In genomic region chr3:83978497-83979410, GRCm38 (mm10) we compare ENCODE assay signal across 11 mouse cellular contexts.
DNase-seq lines count a peak whose midpoint lies in the region; ATAC-seq and TF ChIP-seq lines count a peak whose summit lies in the region.
"Had no signal": no experiment of that assay in that cellular context is flagged by ENCODE, and none has a peak within 500 bp of the region (broad histone marks: within the 10 kb centered on the region; RNA-seq: fewer than 3 reads in every experiment).

No protein-coding gene starts in this region.

- peaks cover 17% of the 10 kb centered on the region for H3K4me1 ChIP-seq in heart, embryonic 16.5 days (ENCODE audit: control insufficient read depth, insufficient read depth, low read length)
- H3K4me1 ChIP-seq in heart, embryonic 11.5 days (ENCODE audit: control insufficient read depth, insufficient read depth, low read length) = peaks cover 19% of the 10 kb centered on the region
- H3K4me1 ChIP-seq in neural tube, embryonic 14.5 days (ENCODE audit: control insufficient read depth, insufficient read depth, low read length) = peaks cover 35% of the 10 kb centered on the region
- peaks cover 65% of the 10 kb centered on the region for H3K4me1 ChIP-seq in hindbrain, embryonic 12.5 days
- H3K4me1 ChIP-seq in stomach, postnatal 0 days (replicated peaks; ENCODE audit: control insufficient read depth, insufficient read depth) = peaks cover 2% of the 10 kb centered on the region; the same call in 1 of the 2 replicates

- H3K9ac ChIP-seq in heart, embryonic 16.5 days (ENCODE audit: low read length) = no peak overlapping the region; the same call in 1 of the 2 replicates
- H3K9ac ChIP-seq in heart, embryonic 11.5 days (ENCODE audit: low read depth, low read length) = no peak overlapping the region
- H3K9ac ChIP-seq in neural tube, embryonic 14.5 days (replicated peaks; ENCODE audit: low read depth, low read length) = no peak overlapping the region
- H3K9ac ChIP-seq in hindbrain, embryonic 12.5 days = no peak overlapping the region
- no peak overlapping the region for H3K9ac ChIP-seq in stomach, postnatal 0 days (ENCODE audit: low read length)

- no peak overlapping the region for H3K4me3 ChIP-seq in heart, embryonic 16.5 days (ENCODE audit: low read length)
- no peak overlapping the region for H3K4me3 ChIP-seq in heart, embryonic 11.5 days (ENCODE audit: low read depth, low read length)
- H3K4me3 ChIP-seq in neural tube, embryonic 14.5 days (ENCODE audit: low read depth, low read length) = no peak overlapping the region
- no peak overlapping the region for H3K4me3 ChIP-seq in hindbrain, embryonic 12.5 days
- H3K4me3 ChIP-seq in stomach, postnatal 0 days (ENCODE audit: low read depth, low read length) = no peak overlapping the region
- H3K4me3 ChIP-seq: erythroblast, embryonic 14.5 days had no signal

- no peaks in the 10 kb centered on the region for H3K36me3 ChIP-seq in heart, embryonic 16.5 days (ENCODE audit: control insufficient read depth, insufficient read depth)
- no peaks in the 10 kb centered on the region for H3K36me3 ChIP-seq in heart, embryonic 11.5 days (ENCODE audit: control insufficient read depth, insufficient read depth, low read length)
- no peaks in the 10 kb centered on the region for H3K36me3 ChIP-seq in neural tube, embryonic 14.5 days (ENCODE audit: control insufficient read depth, insufficient read depth, low read length)
- no peaks in the 10 kb centered on the region for H3K36me3 ChIP-seq in hindbrain, embryonic 12.5 days
- no peaks in the 10 kb centered on the region for H3K36me3 ChIP-seq in stomach, postnatal 0 days (ENCODE audit: control insufficient read depth, insufficient read depth, low read length)

- no peaks in the 10 kb centered on the region for H3K27me3 ChIP-seq in heart, embryonic 16.5 days (ENCODE audit: control insufficient read depth, insufficient read depth, low read length)
- no peaks in the 10 kb centered on the region for H3K27me3 ChIP-seq in heart, embryonic 11.5 days (ENCODE audit: control insufficient read depth, insufficient read depth, low read length)
- no peaks in the 10 kb centered on the region for H3K27me3 ChIP-seq in neural tube, embryonic 14.5 days (ENCODE audit: control insufficient read depth, insufficient read depth, low read length)
- no peaks in the 10 kb centered on the region for H3K27me3 ChIP-seq in hindbrain, embryonic 12.5 days
- H3K27me3 ChIP-seq in stomach, postnatal 0 days (ENCODE audit: control insufficient read depth, insufficient read depth, low read length) = no peaks in the 10 kb centered on the region

- TF ChIP-seq EP300 in stomach, postnatal 0 days (optimal IDR thresholded peaks at IDR 0.05) = no peak

- no peak overlapping the region for H3K27ac ChIP-seq in heart, embryonic 16.5 days (ENCODE audit: low read length)
- H3K27ac ChIP-seq in heart, embryonic 11.5 days (ENCODE audit: low read depth, low read length) = no peak overlapping the region
- H3K27ac ChIP-seq in neural tube, embryonic 14.5 days (ENCODE audit: low read depth, low read length) = peak overlapping the region; percentile 40; the same call in 1 of the 2 replicates
- peak overlapping the region; percentile 91 for H3K27ac ChIP-seq in hindbrain, embryonic 12.5 days
- H3K27ac ChIP-seq in stomach, postnatal 0 days (replicated peaks) = peak overlapping the region; percentile 56

- 78% methylated on average over 4 of the region's 4 CpGs for WGBS in heart, embryonic 16.5 days
- WGBS in heart, embryonic 11.5 days (ENCODE audit: insufficient replicate concordance) = 87% methylated on average over 4 of the region's 4 CpGs
- WGBS in neural tube, embryonic 14.5 days = 72% methylated on average over 4 of the region's 4 CpGs
- WGBS in hindbrain, embryonic 12.5 days = 76% methylated on average over 4 of the region's 4 CpGs
- 53% methylated on average over 4 of the region's 4 CpGs for WGBS in stomach, postnatal 0 days

- ATAC-seq in heart, embryonic 16.5 days (replicated peaks; ENCODE audit: extremely low read depth, insufficient read depth, low FRiP score) = 0 out of 2 replicates have a peak, but pooled peaks have one; percentile 7
- ATAC-seq in heart, embryonic 11.5 days (replicated peaks; ENCODE audit: insufficient number of reproducible peaks, low FRiP score, low TSS enrichment) = no peak
- ATAC-seq in neural tube, embryonic 14.5 days (ENCODE audit: low read depth) = no peak
- no peak for ATAC-seq in hindbrain, embryonic 12.5 days (ENCODE audit: low FRiP score)
- 0 out of 2 replicates have a peak, but pooled peaks have one; percentile 12 for ATAC-seq in stomach, postnatal 0 days (ENCODE audit: low FRiP score, low TSS enrichment)

- no peak for TF ChIP-seq CTCF in stomach, postnatal 0 days (IDR thresholded peaks at IDR 0.05; ENCODE audit: low read depth)

- H3K4me2 ChIP-seq in heart, embryonic 16.5 days (ENCODE audit: low read depth, low read length) = no peak overlapping the region
- H3K4me2 ChIP-seq in heart, embryonic 11.5 days = no peak overlapping the region
- H3K4me2 ChIP-seq in neural tube, embryonic 14.5 days (ENCODE audit: low read depth, low read length) = no peak overlapping the region
- no peak overlapping the region for H3K4me2 ChIP-seq in hindbrain, embryonic 12.5 days (replicated peaks)
- no peak overlapping the region for H3K4me2 ChIP-seq in stomach, postnatal 0 days (replicated peaks; ENCODE audit: low read depth)

- DNase-seq in neural tube, embryonic 10.5 days (ENCODE audit: extremely low spot score, low spot score) = no peak
- no peak for DNase-seq in stomach, postnatal 0 days (ENCODE audit: low spot score)
- no peak for DNase-seq in adrenal gland, adult 2 months
- DNase-seq in right cerebral cortex, postnatal 10 days (ENCODE audit: low spot score in 2 of 2) = no peak
- DNase-seq: cerebellum, adult 9-11 months; kidney, postnatal 4 days had no signal

- no peaks in the 10 kb centered on the region for H3K9me3 ChIP-seq in heart, embryonic 16.5 days (replicated peaks; ENCODE audit: control insufficient read depth, low read length)
- no peaks in the 10 kb centered on the region for H3K9me3 ChIP-seq in heart, embryonic 11.5 days (replicated peaks; ENCODE audit: control insufficient read depth, low read length)
- no peaks in the 10 kb centered on the region for H3K9me3 ChIP-seq in neural tube, embryonic 14.5 days (ENCODE audit: control insufficient read depth, low read length)
- H3K9me3 ChIP-seq in hindbrain, embryonic 12.5 days (replicated peaks) = no peaks in the 10 kb centered on the region
- no peaks in the 10 kb centered on the region for H3K9me3 ChIP-seq in stomach, postnatal 0 days (ENCODE audit: control insufficient read depth, low read length)

Comparison
In these comparisons a context has a peak if more than half of its experiments do, and no peak if none do; other contexts are left out.
1. ATAC-seq: peak in heart, embryonic 16.5 days (single experiment) and stomach, postnatal 0 days (single experiment); none in heart, embryonic 11.5 days (single experiment), neural tube, embryonic 14.5 days (single experiment) and hindbrain, embryonic 12.5 days (single experiment).
2. H3K27ac ChIP-seq: peak in neural tube, embryonic 14.5 days (single experiment), hindbrain, embryonic 12.5 days (single experiment) and stomach, postnatal 0 days (single experiment); none in heart, embryonic 16.5 days (single experiment) and heart, embryonic 11.5 days (single experiment).